Mouse (Mus musculus) liver, adult 2 months (tissue): ENCODE data around the gene Olfr700. TPM values are rescaled to one million over a fixed set of nuclear protein-coding genes. Genes with fewer than 3 reads are reported as not detected.
A peak's percentile ranks its signal among the peaks of the same experiment; 100 is the strongest.

Experiments
- DNase-seq: peaks from one replicate; pipeline ENCODE4 v3.0.0-alpha.2; 2011; ENCODE audit warnings: low read depth, low spot score; ENCODE audit errors: extremely low read depth
- H3K27ac ChIP-seq: fragments of 200-500 bp; replicated peaks from 2 replicates; pipeline ENCODE4 v1.5.1; 2012; ENCODE audit warnings: low read depth, mild to moderate bottlenecking, control low read depth, inconsistent platforms, low read length; ENCODE audit not compliant: insufficient read depth
- H3K27me3 ChIP-seq: fragments of 200-500 bp; 2 replicates; pipeline ENCODE4 v1.6.1; 2012; ENCODE audit warnings: mild to moderate bottlenecking, moderate library complexity, low read length, inconsistent platforms; ENCODE audit not compliant: control insufficient read depth, insufficient read depth
- H3K36me3 ChIP-seq: fragments of 200-500 bp; 2 replicates; pipeline ENCODE4 v1.6.1; 2012; ENCODE audit warnings: low read length, inconsistent platforms; ENCODE audit not compliant: control insufficient read depth, insufficient read depth
- H3K4me1 ChIP-seq: fragments of 200-500 bp; 2 replicates; pipeline ENCODE4 v1.6.1; 2011; ENCODE audit warnings: low read length; ENCODE audit not compliant: control insufficient read depth, insufficient read depth
- H3K4me3 ChIP-seq: fragments of 200-500 bp; 2 replicates; pipeline ENCODE4 v1.5.1; 2011; ENCODE audit warnings: low read depth, mild to moderate bottlenecking, control low read depth, low read length, moderate library complexity; ENCODE audit not compliant: insufficient read depth
- H3K79me2 ChIP-seq: fragments of 200-500 bp; 2 replicates; pipeline ENCODE4 v1.6.1; 2012; ENCODE audit warnings: inconsistent platforms, mild to moderate bottlenecking, low read length, moderate library complexity; ENCODE audit not compliant: control insufficient read depth, insufficient read depth
- H3K9ac ChIP-seq: fragments of 200-500 bp; 2 replicates; pipeline ENCODE4 v1.6.1; 2012; ENCODE audit warnings: low read depth, mild to moderate bottlenecking, control low read depth, inconsistent platforms, low read length
- CTCF ChIP-seq: fragments of 200-500 bp; IDR thresholded peaks from 2 replicates; pipeline ENCODE4 v1.5.1; 2011; ENCODE audit warnings: low read depth, low read length, control low read depth
- POLR2A ChIP-seq: fragments of 200-500 bp; IDR thresholded peaks from 2 replicates; pipeline ENCODE4 v1.6.1; 2011; ENCODE audit warnings: low read length, control low read depth; ENCODE audit not compliant: insufficient read depth; ENCODE audit errors: extremely low read depth
- WGBS: fragments of 180-500 bp; shearing (Covaris S2); methylation state at CpG from one replicate; pipeline ENCODE4 v1.1.7; 2018; 5-methylcytosine and 5-hydroxymethylcytosine counted together
- polyA plus RNA-seq: library from polyadenylated mRNA; depleted of rRNA; stranded (reverse); fragments of >200 nt; gene quantifications from 2 replicates; pipeline ENCODE4 v1.2.3, GENCODE M21; 2012; rRNA removed
- total RNA-seq: library from RNA; depleted of rRNA; stranded (reverse); fragments of >200 nt; gene quantifications from 2 replicates; pipeline ENCODE4 v1.2.3, GENCODE M21; 2014; rRNA removed

Olfr700 gene
- total RNA-seq (not detected in 2 replicates), polyA plus RNA-seq (not detected in 2 replicates)

- Histone ChIP-seq H3K27ac (no peak within 1 kb of the TSS), H3K36me3 (no peaks in the 10 kb centered on the region), H3K79me2 (no peaks in the 10 kb centered on the region), H3K4me3 (no peak within 1 kb of the TSS), H3K27me3 (no peaks in the 10 kb centered on the region), H3K9ac (no peak within 1 kb of the TSS), H3K4me1 (no peaks in the 10 kb centered on the region)
- TF ChIP-seq CTCF = no peak
- no peak for TF ChIP-seq POLR2A
- no peak for DNase-seq
- WGBS = 73% methylated on average over 1 of the region's 1 CpGs
Observed at GRCm38 (mm10) chr7:106808734-106809133, at the start of gene Olfr700. TSS of gene Olfr700 (minus strand) at chr7:106808834.

- H3K4me3 ChIP-seq = no peak within 1 kb of the TSS
- H3K27me3 ChIP-seq = no peaks in the 10 kb centered on the region
- H3K27ac ChIP-seq = no peak within 1 kb of the TSS
- DNase-seq = no peak
- TF ChIP-seq POLR2A (no peak), CTCF (no peak)
- 62% methylated on average over 2 of the region's 2 CpGs for WGBS
- H3K79me2 ChIP-seq = no peaks in the 10 kb centered on the region
- H3K36me3 ChIP-seq = no peaks in the 10 kb centered on the region
- no peak within 1 kb of the TSS for H3K9ac ChIP-seq
- H3K4me1 ChIP-seq = no peaks in the 10 kb centered on the region
Observed at GRCm38 (mm10) chr7:106843060-106843459, 34.4 kb upstream of the Olfr700 start, which contains the start of gene Olfr703. TSS of gene Olfr703 (plus strand) at chr7:106843360.

DNA sequence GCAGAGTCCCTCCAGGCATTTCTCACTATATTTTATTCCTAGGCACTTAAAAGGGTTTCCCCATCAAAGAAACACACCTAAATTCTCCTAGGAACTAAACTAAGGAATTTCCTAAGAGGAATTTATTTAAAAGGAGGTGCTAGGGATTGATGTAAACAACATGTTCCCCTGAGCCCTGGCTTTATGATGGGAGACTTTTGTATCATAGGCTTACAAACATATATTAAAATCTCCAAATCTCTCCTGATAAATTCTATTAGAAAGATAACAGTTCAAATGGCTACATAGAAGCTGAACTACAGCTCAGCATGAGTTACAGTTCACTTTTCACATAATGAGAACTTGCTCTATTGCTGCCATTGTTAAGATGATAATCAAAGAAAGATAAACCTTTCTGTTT is 25.2 kb upstream of the Olfr700 start, which contains the start of gene Olfr702:
Gene Olfr702 (minus strand): TSS at position 101 of the 400 bp plus-strand sequence.
- Histone ChIP-seq H3K4me1 (no peaks in the 10 kb centered on the region), H3K79me2 (no peaks in the 10 kb centered on the region), H3K36me3 (no peaks in the 10 kb centered on the region), H3K27ac (no peak within 1 kb of the TSS), H3K27me3 (no peaks in the 10 kb centered on the region), H3K4me3 (no peak within 1 kb of the TSS), H3K9ac (no peak within 1 kb of the TSS)
- no peak for DNase-seq
- TF ChIP-seq POLR2A = no peak
- TF ChIP-seq CTCF = no peak

- Histone ChIP-seq H3K27me3 (no peaks in the 10 kb centered on the region), H3K79me2 (no peaks in the 10 kb centered on the region), H3K36me3 (no peaks in the 10 kb centered on the region), H3K4me1 (no peaks in the 10 kb centered on the region), H3K27ac (no peak overlapping the region), H3K9ac (no peak overlapping the region), H3K4me3 (no peak overlapping the region)
- DNase-seq = no peak
- TF ChIP-seq CTCF (no peak), POLR2A (no peak)
Observed at GRCm38 (mm10) chr7:106818414-106818813, 9.8 kb upstream of the Olfr700 start.

- TF ChIP-seq CTCF = peak; percentile 45
- TF ChIP-seq POLR2A = no peak
- 24% methylated on average over 2 of the region's 2 CpGs for WGBS
- no peaks in the 10 kb centered on the region for H3K79me2 ChIP-seq
- DNase-seq = peak; percentile 41
- H3K27ac ChIP-seq = no peak overlapping the region
- no peaks in the 10 kb centered on the region for H3K4me1 ChIP-seq
- no peaks in the 10 kb centered on the region for H3K36me3 ChIP-seq
- H3K9ac ChIP-seq = no peak overlapping the region
- H3K4me3 ChIP-seq = no peak overlapping the region
- no peaks in the 10 kb centered on the region for H3K27me3 ChIP-seq
Observed at GRCm38 (mm10) chr7:106815775-106816174, 7.1 kb upstream of the Olfr700 start.

GRCm38 (mm10) chr7:106813829-106814228 is 5.2 kb upstream of the Olfr700 start, which contains the start of gene Olfr701:
TSS of gene Olfr701 (plus strand) at chr7:106814129.
- DNase-seq = no peak
- WGBS = 46% methylated on average over 2 of the region's 2 CpGs
- H3K27me3 ChIP-seq = no peaks in the 10 kb centered on the region
- no peaks in the 10 kb centered on the region for H3K36me3 ChIP-seq
- no peak within 1 kb of the TSS for H3K27ac ChIP-seq
- H3K4me3 ChIP-seq = no peak within 1 kb of the TSS
- no peak within 1 kb of the TSS for H3K9ac ChIP-seq
- no peak for TF ChIP-seq CTCF
- TF ChIP-seq POLR2A = no peak
- no peaks in the 10 kb centered on the region for H3K79me2 ChIP-seq
- H3K4me1 ChIP-seq = no peaks in the 10 kb centered on the region
